Mouse (Mus musculus): Measurements from ENCODE around the gene Hoxc6. TPM values are rescaled to one million over a fixed set of nuclear protein-coding genes. Genes with fewer than 3 reads are reported as not detected.

Hoxc6 gene
- total and polyA plus RNA-seq, 3 experiments = 12.0 to 37.1 (median 27.1) TPM

- TF ChIP-seq POLR2AphosphoS5 (IDR thresholded peaks at IDR 0.05; ENCODE audit: insufficient replicate concordance, low read depth, low read length) = no peak
- TF ChIP-seq CTCF (IDR thresholded peaks at IDR 0.05; ENCODE audit: low read depth, low read length) = no peak
- no peak for TF ChIP-seq TAL1 (conservative IDR thresholded peaks at IDR 0.05; ENCODE audit: low read depth, low read length)
- no peak for TF ChIP-seq GATA2 (IDR thresholded peaks at IDR 0.05; ENCODE audit: borderline replicate concordance, low read depth, low read length)
- TF ChIP-seq GATA1 (IDR thresholded peaks at IDR 0.05; ENCODE audit: borderline replicate concordance, low read length) = no peak
- H3K9me3 ChIP-seq (replicated peaks) = no peaks in the 10 kb centered on the region
- DNase-seq (ENCODE audit: low spot score) (no peak), ATAC-seq (ENCODE audit: extremely low read depth, insufficient number of reproducible peaks, low FRiP score, poor library complexity, severe bottlenecking) (no peak)
- H3K4me1 ChIP-seq (ENCODE audit: insufficient read depth, low read depth, low read length) = peaks cover 59% of the 10 kb centered on the region
- peak overlapping the region; percentile 35; the same call in 1 of the 2 replicates for H3K4me3 ChIP-seq (ENCODE audit: low read depth, low read length)
- H3K36me3 ChIP-seq (replicated peaks) = peaks cover 56% of the 10 kb centered on the region
- H3K27me3 ChIP-seq (ENCODE audit: insufficient read depth, low read length) = no peaks in the 10 kb centered on the region
Measured at GRCm38 (mm10) chr15:103032646-103033575, 34.9 kb downstream of the Hoxc6 start.

- Histone ChIP-seq H3K27me3 (ENCODE audit: insufficient read depth, low read length) (no peaks in the 10 kb centered on the region), H3K4me3 (ENCODE audit: low read depth, low read length) (peak overlapping the region; percentile 81), H3K4me1 (ENCODE audit: insufficient read depth, low read depth, low read length) (peaks cover 68% of the 10 kb centered on the region), H3K36me3 (replicated peaks) (peaks cover 56% of the 10 kb centered on the region), H3K9me3 (replicated peaks) (no peaks in the 10 kb centered on the region)
- DNase-seq (ENCODE audit: low spot score) (peak; percentile 65), ATAC-seq (ENCODE audit: extremely low read depth, insufficient number of reproducible peaks, low FRiP score, poor library complexity, severe bottlenecking) (peak; percentile 47)
- no peak for TF ChIP-seq CTCF (IDR thresholded peaks at IDR 0.05; ENCODE audit: low read depth, low read length)
- TF ChIP-seq GATA2 (IDR thresholded peaks at IDR 0.05; ENCODE audit: borderline replicate concordance, low read depth, low read length) = no peak
- TF ChIP-seq TAL1 (conservative IDR thresholded peaks at IDR 0.05; ENCODE audit: low read depth, low read length) = no peak
- TF ChIP-seq POLR2AphosphoS5 (IDR thresholded peaks at IDR 0.05; ENCODE audit: insufficient replicate concordance, low read depth, low read length) = no peak
- TF ChIP-seq GATA1 (IDR thresholded peaks at IDR 0.05; ENCODE audit: borderline replicate concordance, low read length) = no peak
Measured at GRCm38 (mm10) chr15:103034043-103034806, 36.2 kb downstream of the Hoxc6 start.

- DNase-seq (ENCODE audit: low spot score) (no peak), ATAC-seq (ENCODE audit: extremely low read depth, insufficient number of reproducible peaks, low FRiP score, poor library complexity, severe bottlenecking) (no peak)
- TF ChIP-seq TAL1 (conservative IDR thresholded peaks at IDR 0.05; ENCODE audit: low read depth, low read length) (no peak), GATA1 (IDR thresholded peaks at IDR 0.05; ENCODE audit: borderline replicate concordance, low read length) (no peak), CTCF (IDR thresholded peaks at IDR 0.05; ENCODE audit: low read depth, low read length) (no peak), POLR2AphosphoS5 (IDR thresholded peaks at IDR 0.05; ENCODE audit: insufficient replicate concordance, low read depth, low read length) (no peak), GATA2 (IDR thresholded peaks at IDR 0.05; ENCODE audit: borderline replicate concordance, low read depth, low read length) (no peak)
- Histone ChIP-seq H3K27me3 (ENCODE audit: insufficient read depth, low read length) (no peaks in the 10 kb centered on the region), H3K36me3 (replicated peaks) (peaks cover 62% of the 10 kb centered on the region), H3K9me3 (replicated peaks) (no peaks in the 10 kb centered on the region), H3K4me1 (ENCODE audit: insufficient read depth, low read depth, low read length) (peaks cover 75% of the 10 kb centered on the region), H3K4me3 (ENCODE audit: low read depth, low read length) (peak overlapping the region; percentile 81)
Measured at GRCm38 (mm10) chr15:103034807-103035547, 36.9 kb downstream of the Hoxc6 start.

- no peak for TF ChIP-seq GATA2 (IDR thresholded peaks at IDR 0.05; ENCODE audit: borderline replicate concordance, low read depth, low read length)
- TF ChIP-seq GATA1 (IDR thresholded peaks at IDR 0.05; ENCODE audit: borderline replicate concordance, low read length) = no peak
- TF ChIP-seq POLR2AphosphoS5 (IDR thresholded peaks at IDR 0.05; ENCODE audit: insufficient replicate concordance, low read depth, low read length) = no peak
- no peak for TF ChIP-seq TAL1 (conservative IDR thresholded peaks at IDR 0.05; ENCODE audit: low read depth, low read length)
- TF ChIP-seq CTCF (IDR thresholded peaks at IDR 0.05; ENCODE audit: low read depth, low read length) = no peak
- Histone ChIP-seq H3K36me3 (replicated peaks) (peaks cover 62% of the 10 kb centered on the region), H3K4me1 (ENCODE audit: insufficient read depth, low read depth, low read length) (peaks cover 75% of the 10 kb centered on the region), H3K27me3 (ENCODE audit: insufficient read depth, low read length) (no peaks in the 10 kb centered on the region), H3K9me3 (replicated peaks) (no peaks in the 10 kb centered on the region), H3K4me3 (ENCODE audit: low read depth, low read length) (peak overlapping the region; percentile 81)
- ATAC-seq (ENCODE audit: extremely low read depth, insufficient number of reproducible peaks, low FRiP score, poor library complexity, severe bottlenecking) (peak; percentile 29; the same call in 1 of the 2 replicates), DNase-seq (ENCODE audit: low spot score) (peak; percentile 70)
Measured at GRCm38 (mm10) chr15:103035548-103035881, 37.5 kb downstream of the Hoxc6 start.

GRCm38 (mm10) chr15:103037579-103037978 lies 39.5 kb downstream of the Hoxc6 start:
- Histone ChIP-seq H3K4me3 (ENCODE audit: low read depth, low read length) (peak overlapping the region; percentile 8; the same call in 1 of the 2 replicates), H3K36me3 (replicated peaks) (peaks cover 73% of the 10 kb centered on the region), H3K27me3 (ENCODE audit: insufficient read depth, low read length) (no peaks in the 10 kb centered on the region), H3K9me3 (replicated peaks) (no peaks in the 10 kb centered on the region), H3K4me1 (ENCODE audit: insufficient read depth, low read depth, low read length) (peaks cover 78% of the 10 kb centered on the region)
- ATAC-seq (ENCODE audit: extremely low read depth, insufficient number of reproducible peaks, low FRiP score, poor library complexity, severe bottlenecking) (no peak), DNase-seq (ENCODE audit: low spot score) (no peak)
- no peak for TF ChIP-seq GATA2 (IDR thresholded peaks at IDR 0.05; ENCODE audit: borderline replicate concordance, low read depth, low read length)
- TF ChIP-seq CTCF (IDR thresholded peaks at IDR 0.05; ENCODE audit: low read depth, low read length) = no peak
- no peak for TF ChIP-seq GATA1 (IDR thresholded peaks at IDR 0.05; ENCODE audit: borderline replicate concordance, low read length)
- TF ChIP-seq TAL1 (conservative IDR thresholded peaks at IDR 0.05; ENCODE audit: low read depth, low read length) = no peak
